25 mouse cellular contexts compared by ENCODE assay signal in the genomic region with DNA sequence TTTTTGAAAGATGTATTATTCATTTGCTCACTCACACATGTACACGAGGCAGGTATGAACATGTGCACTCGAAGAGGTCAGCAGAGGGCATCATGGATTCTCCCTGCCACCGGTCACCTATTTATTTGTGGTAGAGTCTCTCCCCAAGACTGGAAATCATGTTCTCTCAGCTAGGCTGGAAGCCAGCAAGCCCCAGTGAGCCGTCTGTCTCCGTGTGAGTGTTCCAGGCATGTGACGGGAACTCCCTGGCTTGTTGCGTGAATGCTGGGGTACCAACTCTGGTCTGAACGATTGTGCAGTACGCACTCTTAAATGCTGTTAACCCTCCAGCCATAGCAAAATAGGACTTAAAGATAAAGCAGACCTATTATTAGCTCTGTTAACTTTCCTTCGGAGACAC.
DNase-seq lines count a peak whose midpoint lies in the region; ATAC-seq and TF ChIP-seq lines count a peak whose summit lies in the region.
"Had no signal": no experiment of that assay in that cellular context is flagged by ENCODE, and none has a peak within 500 bp of the region (broad histone marks: within the 10 kb centered on the region; RNA-seq: fewer than 3 reads in every experiment).

No protein-coding gene starts in this region.

- H3K9me3 ChIP-seq in heart, embryonic 10.5 days: no peaks in the 10 kb centered on the region
- no peaks in the 10 kb centered on the region for H3K9me3 ChIP-seq in heart, embryonic 15.5 days (replicated peaks)
- no peaks in the 10 kb centered on the region for H3K9me3 ChIP-seq in limb, embryonic 10.5 days (replicated peaks)
- H3K9me3 ChIP-seq: hindbrain, embryonic 12.5 days; liver, embryonic 12.5 days; stomach, embryonic 15.5 days had no signal

- 53% methylated on average over 10 of the region's 10 CpGs for WGBS in heart, embryonic 10.5 days
- WGBS in heart, embryonic 15.5 days: 40% methylated on average over 10 of the region's 10 CpGs
- WGBS in limb, embryonic 10.5 days: 82% methylated on average over 10 of the region's 10 CpGs

- no peak overlapping the region for H3K4me2 ChIP-seq in heart, embryonic 15.5 days
- H3K4me2 ChIP-seq: hindbrain, embryonic 12.5 days; liver, embryonic 12.5 days; midbrain, embryonic 11.5 days; stomach, embryonic 15.5 days had no signal

- no peak for DNase-seq in heart, embryonic 10.5 days (ENCODE audit: low spot score)
- DNase-seq in heart, adult 9 months (ENCODE audit: low spot score in 2 of 2): no peak
- no peak for DNase-seq in heart, postnatal 36 days
- peak; percentile 58 for DNase-seq in brain, embryonic 14.5 days (ENCODE audit: low read depth)
- DNase-seq in limb, embryonic 10.5 days (ENCODE audit: low spot score): no peak
- DNase-seq in layer of hippocampus, adult 9-11 months: no peak
- DNase-seq: adrenal gland, postnatal 25 days; B cell, adult 2 months; cerebellum, adult 2 months; gastrocnemius, postnatal 25 days; heart, adult 18-20 months; kidney, adult 9 months; kidney, postnatal 10 days; liver, postnatal 0 days; lung, postnatal 36 days; right cerebral cortex, postnatal 25 days; thymus, postnatal 14 days had no signal

- peak overlapping the region; percentile 52 for H3K27ac ChIP-seq in heart, embryonic 10.5 days
- peak overlapping the region; percentile 56; the same call in 1 of the 2 replicates for H3K27ac ChIP-seq in heart, embryonic 15.5 days
- peak overlapping the region; percentile 33; the same call in 1 of the 2 replicates for H3K27ac ChIP-seq in limb, embryonic 10.5 days
- H3K27ac ChIP-seq: hindbrain, embryonic 12.5 days; liver, embryonic 12.5 days; stomach, embryonic 15.5 days had no signal

- TF ChIP-seq POLR2A in brain, embryonic 14.5 days (IDR thresholded peaks at IDR 0.05; ENCODE audit: borderline replicate concordance, extremely low read depth, insufficient read depth, insufficient read length, poor library complexity, severe bottlenecking): no peak

- H3K9ac ChIP-seq in heart, embryonic 15.5 days: no peak overlapping the region
- H3K9ac ChIP-seq: hindbrain, embryonic 12.5 days; liver, embryonic 12.5 days; liver, postnatal 0 days; stomach, embryonic 15.5 days had no signal

- no peak for ATAC-seq in heart, embryonic 15.5 days (replicated peaks; ENCODE audit: insufficient number of reproducible peaks, insufficient read depth, low FRiP score, low read depth)
- ATAC-seq: intestine, postnatal 0 days; liver, embryonic 12.5 days; liver, postnatal 0 days; midbrain, embryonic 16.5 days had no signal

- H3K36me3 ChIP-seq in heart, embryonic 10.5 days: no peaks in the 10 kb centered on the region
- no peaks in the 10 kb centered on the region for H3K36me3 ChIP-seq in heart, embryonic 15.5 days
- H3K36me3 ChIP-seq in limb, embryonic 10.5 days: peaks cover 8% of the 10 kb centered on the region; the same call in 1 of the 2 replicates
- H3K36me3 ChIP-seq: hindbrain, embryonic 12.5 days; liver, embryonic 12.5 days; stomach, embryonic 15.5 days had no signal

- H3K4me3 ChIP-seq in heart, embryonic 10.5 days: no peak overlapping the region
- no peak overlapping the region for H3K4me3 ChIP-seq in heart, embryonic 15.5 days
- H3K4me3 ChIP-seq in limb, embryonic 10.5 days: no peak overlapping the region
- H3K4me3 ChIP-seq: erythroblast, embryonic 14.5 days; hindbrain, embryonic 12.5 days; liver, embryonic 12.5 days; stomach, embryonic 15.5 days had no signal

- TF ChIP-seq CTCF in brain, embryonic 14.5 days (IDR thresholded peaks at IDR 0.05; ENCODE audit: borderline replicate concordance, extremely low read depth, insufficient read depth, insufficient read length): no peak

- intact Hi-C loops in heart, postnatal 36 days (cut with DNase I): no loop called here

- no peaks in the 10 kb centered on the region for H3K27me3 ChIP-seq in heart, embryonic 10.5 days (ENCODE audit: insufficient read depth, poor library complexity, severe bottlenecking)
- H3K27me3 ChIP-seq in heart, embryonic 15.5 days: no peaks in the 10 kb centered on the region
- H3K27me3 ChIP-seq in limb, embryonic 10.5 days (ENCODE audit: low read depth, poor library complexity, severe bottlenecking): no peaks in the 10 kb centered on the region
- H3K27me3 ChIP-seq: hindbrain, embryonic 12.5 days; liver, embryonic 12.5 days; stomach, embryonic 15.5 days had no signal

- peaks cover 90% of the 10 kb centered on the region for H3K4me1 ChIP-seq in heart, embryonic 10.5 days
- peaks cover 66% of the 10 kb centered on the region for H3K4me1 ChIP-seq in heart, embryonic 15.5 days (replicated peaks)
- H3K4me1 ChIP-seq in limb, embryonic 10.5 days: peaks cover 98% of the 10 kb centered on the region
